Mouse (Mus musculus) layer of hippocampus, adult 9-10 months (tissue): ENCODE results near the gene Kif6.
A peak's percentile ranks its signal among the peaks of the same experiment; 100 is the strongest.

ENCODE experiments used
- DNase-seq: peaks from one replicate; pipeline ENCODE4 v3.0.0; 2022; ENCODE audit warnings: low spot score

Kif6 gene

DNA sequence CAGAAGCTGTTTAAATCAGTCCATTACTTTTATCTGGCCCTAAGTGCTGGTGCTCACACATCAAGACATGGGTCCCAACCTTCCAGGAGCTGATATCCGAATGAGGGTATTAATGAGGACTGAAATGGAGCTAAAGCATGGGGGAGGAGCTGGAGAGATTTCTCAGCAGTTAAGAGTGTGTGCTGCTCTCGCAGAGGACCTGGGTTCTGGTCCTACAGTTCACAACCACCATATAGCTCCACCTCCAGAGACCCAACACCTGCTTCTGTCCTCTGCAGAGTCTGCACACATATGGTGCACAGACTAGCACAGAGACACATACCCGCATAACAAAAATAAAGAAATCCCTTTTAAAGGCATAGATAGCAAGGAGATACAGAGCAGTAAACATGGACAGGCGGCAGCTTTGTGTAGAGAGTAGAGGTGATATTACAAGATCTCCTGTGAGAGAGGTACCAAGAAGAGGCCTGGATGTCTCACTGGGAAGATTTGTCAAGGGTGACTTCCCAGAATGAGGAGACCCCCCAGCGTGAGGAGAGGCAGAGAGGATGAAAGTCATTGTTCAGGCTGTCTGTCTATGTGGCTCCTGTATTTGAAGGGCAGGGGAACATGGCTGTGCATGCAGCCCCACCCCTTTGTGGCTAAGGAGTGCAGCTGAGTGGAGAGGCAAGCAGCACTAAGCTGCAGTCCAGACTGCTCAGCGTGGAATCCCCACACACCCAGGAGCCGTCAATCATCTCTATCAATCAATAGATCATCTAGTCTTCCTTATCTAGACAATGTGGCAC is 173.4 kb downstream of the Kif6 start:
- DNase-seq = no peak

DNA sequence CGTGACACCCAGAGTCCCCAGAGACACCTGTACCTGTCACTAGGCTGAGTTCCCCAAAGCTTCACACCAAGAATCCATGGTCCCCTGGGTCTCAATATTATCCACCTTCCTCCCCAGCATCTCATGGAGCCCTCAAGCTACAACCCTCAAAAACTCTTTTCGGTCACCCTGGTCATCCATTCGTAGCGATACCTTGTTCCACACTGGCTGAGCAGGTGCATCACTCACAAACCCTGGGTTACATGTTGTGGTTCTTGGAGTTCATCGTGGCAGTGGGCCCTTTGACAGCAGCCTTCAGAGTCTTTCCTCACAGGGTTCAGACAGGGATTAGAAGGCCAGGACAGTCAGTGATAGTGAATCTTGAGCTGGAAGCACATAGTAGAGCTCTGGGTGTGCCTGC is 176.6 kb downstream of the Kif6 start:
- no peak for DNase-seq

DNA sequence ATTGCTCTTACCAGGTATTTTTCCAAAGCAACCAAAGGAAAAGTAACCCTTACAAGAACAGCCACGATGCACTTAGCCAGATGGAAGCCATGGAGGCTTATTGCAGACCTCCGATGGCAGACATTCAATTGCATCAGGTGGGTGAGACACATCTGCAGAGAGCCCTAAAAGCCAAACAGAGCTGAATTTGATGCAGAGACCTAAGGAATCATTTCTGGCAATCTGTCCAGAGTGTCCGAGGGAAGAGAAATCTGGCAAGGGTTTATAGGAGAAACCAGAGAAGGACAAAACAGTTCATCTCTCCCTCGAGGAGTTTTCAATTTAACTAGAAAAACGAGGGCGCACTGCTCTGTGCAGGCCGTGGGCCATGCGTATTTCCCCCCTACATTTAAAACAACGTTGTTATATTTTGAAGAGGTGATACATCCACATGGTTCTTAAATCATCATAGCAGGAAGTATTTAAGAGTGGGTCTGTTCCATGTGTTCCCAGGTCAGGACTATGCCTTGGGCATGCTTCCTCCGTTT is 177.3 kb downstream of the Kif6 start:
- DNase-seq = no peak

DNA sequence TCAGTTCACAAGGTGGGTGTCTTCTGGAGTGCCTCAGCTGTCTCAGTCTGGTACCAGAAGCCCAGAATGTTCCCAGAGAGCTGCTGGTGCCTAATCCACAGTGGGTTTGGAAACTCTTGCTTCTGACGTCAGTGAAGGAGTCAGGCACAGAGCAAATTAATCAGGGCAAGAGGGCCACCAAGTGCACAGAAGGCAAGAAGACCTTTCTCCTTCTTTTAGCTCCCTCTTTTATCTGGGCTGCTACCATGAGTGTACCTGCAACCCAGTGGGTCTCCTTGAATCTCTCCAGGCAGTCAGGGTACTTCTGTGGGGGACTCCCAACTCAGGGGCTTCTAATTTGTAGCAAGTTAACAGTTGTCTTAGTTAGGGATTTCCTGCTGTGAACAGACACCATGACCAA is 178.0 kb downstream of the Kif6 start:
- DNase-seq = no peak

DNA sequence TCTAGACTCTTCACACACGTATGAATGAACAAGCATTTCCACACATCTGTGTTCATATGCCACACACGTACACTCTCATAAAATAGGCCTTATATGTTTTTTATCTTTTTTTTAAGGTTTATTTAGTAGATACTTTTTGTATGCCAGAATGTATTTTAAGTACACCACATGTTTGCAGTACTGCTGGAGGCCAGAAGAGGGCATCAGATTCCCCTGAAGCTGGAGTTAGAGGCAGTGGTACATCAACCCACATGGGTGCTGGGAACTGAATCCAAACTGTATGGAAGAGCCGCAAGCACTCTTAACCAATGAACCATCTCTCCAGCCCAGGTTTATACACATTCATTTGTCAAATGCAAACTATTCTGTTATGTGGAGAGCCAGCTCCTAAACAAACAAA is 179.0 kb downstream of the Kif6 start:
- no peak for DNase-seq

DNA sequence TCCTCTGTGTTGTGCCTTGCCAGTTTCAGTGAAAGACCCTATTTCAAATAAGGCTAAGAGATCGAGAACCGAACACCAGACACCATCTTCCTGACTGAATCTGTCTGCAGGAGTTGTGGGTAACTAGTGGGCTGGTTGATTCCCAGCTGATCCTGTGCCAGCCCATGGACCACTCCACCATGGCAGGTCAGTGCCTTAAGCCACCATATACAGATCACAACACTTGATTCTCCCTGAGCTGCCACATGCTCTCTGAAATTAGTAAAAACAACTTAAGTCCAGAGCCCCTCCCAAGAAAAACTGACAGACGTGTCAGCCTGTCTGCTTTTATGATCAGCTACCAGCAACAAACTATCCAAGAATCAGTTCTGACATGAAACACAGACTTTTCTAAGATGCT is 180.3 kb downstream of the Kif6 start:
- no peak for DNase-seq

DNA sequence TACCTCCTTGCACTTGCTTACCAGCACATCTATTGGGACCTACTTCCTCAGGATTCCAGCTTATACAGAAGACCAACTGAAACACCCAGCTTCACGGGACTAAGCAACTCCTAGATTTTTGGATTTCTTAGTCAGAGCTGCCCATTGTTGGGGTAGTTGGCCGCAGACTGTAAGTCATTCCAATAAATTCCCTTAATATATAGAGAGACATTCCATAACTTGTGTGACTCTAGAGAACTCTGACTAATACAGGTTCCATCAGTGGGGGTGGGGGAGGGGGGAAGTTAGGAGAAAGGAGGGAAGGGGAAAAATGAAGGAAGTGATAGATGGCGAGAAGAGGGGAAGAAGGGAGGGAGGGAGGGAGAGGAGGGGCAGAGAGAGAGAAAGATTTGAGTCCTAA is 181.2 kb downstream of the Kif6 start:
- no peak for DNase-seq

DNA sequence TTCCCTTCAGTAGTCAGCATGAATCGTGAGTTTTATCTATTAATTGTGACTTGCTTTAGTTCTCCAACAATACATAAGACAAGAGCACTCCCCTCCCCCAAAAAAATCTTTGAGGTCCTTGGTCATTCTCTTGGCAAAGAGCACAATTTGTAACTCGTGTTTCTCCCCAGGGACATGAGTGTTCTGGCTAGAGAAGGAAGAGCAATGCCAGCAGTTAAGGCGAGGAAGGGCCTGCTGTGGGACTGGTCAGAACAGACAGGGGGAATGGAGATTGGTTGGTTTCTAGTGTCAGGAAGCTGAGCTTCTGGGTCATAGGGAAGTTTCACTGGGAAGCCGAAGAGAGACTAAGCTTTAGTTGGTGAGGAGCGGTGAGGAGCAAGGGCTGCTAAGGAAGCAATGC is 184.2 kb downstream of the Kif6 start:
- DNase-seq = no peak

DNA sequence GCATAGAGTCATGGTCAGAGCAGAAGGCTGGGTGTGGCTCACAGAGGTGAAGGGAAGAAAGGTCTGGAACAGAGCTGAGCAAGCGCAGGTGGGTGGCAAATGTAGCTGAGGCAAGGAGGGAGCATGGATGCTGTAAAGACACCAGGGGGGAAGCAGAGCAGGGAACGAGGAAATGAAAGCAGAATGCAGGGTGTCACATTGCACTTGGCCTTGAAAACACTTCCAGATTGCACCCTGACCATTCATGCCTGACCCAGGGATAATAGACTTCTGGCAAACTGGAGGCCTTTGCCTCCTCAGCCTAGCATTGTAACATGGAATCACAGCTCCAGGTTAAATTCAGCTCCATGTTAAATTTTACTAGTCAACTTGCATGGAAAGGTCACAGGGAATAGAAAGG is 185.2 kb downstream of the Kif6 start:
- DNase-seq = no peak

DNA sequence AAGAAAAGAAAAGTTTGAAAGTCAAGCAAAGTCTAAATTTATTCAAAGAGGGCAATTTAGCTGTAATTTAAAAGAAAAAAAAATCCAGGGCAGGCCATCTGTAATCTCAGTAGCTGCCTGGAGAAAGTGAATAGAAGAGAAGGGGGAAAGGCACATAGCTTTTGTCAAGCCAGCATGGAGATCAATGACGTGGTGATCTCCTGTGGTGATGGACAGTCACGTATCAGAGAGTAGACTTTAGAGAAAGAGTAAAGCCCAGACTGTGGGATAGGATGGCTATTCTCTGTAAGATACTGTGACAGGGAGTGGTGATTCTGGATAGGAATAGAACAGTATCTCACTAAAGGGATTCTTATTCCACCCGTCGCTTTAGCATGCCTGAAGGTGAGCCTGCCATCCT is 192.5 kb downstream of the Kif6 start:
- no peak for DNase-seq

DNA sequence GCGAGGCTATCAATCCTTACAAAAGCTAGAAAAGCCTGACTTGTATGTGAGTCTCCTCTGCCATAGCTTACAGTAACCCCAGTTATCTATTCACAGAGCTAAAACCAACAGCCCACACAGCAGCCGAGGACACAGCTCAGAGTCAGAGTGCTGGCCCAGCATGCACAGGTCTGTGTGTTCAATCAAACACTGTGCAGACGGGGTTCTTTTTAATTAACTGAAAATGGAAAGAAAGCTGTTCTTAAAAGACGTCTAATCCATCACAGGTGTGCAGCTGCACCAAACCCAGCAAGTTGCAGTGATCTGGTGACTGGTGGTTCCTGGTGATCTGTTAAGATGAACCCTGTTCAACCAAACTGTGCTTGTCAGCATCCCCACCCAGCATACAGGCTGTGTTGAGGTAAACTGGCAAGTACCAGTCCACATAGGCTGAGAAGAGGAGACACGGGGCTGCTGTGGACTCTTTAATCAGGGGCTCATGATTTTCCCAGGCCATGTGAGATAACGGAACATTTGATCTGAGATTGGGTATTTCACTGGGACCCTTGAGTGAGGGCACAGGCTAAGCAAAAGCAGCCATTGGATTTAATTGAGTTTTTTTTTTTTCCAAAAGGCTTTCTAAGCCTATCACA is 193.9 kb downstream of the Kif6 start:
- DNase-seq = no peak

DNA sequence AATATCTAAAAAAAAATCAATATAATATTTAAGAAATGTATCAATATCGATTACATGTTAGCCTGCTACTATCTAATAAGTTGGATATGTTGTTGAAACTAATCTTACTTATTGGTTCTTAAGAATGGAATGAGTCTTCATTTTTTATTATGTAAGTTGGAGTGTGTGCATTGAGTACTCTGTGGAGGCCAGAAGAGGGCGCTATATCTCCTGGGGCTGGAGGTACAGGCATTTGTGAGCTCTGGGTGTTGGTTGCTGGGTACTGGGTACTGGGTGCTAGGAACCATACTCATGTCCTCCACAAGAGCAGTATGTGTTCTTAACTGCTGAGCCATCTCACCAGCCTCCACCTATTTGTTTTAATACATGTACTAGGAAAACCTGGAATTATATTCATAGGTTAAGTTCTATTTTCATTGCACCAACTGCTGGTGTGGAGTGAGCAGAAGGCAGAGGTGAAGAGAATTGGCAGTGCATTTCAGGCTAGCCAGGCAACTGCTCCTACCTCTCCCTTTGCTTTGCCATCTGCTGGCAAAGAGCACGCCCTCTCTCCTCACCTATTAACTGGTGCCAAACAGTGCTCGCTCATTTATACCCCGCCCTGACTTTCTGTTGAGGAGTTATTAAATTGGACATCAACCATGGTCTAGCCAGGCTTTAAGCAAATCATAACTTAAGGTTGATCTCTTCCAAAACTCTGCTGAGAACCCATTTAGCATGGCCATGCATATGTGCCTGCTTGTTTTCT is 199.1 kb downstream of the Kif6 start:
- no peak for DNase-seq

DNA sequence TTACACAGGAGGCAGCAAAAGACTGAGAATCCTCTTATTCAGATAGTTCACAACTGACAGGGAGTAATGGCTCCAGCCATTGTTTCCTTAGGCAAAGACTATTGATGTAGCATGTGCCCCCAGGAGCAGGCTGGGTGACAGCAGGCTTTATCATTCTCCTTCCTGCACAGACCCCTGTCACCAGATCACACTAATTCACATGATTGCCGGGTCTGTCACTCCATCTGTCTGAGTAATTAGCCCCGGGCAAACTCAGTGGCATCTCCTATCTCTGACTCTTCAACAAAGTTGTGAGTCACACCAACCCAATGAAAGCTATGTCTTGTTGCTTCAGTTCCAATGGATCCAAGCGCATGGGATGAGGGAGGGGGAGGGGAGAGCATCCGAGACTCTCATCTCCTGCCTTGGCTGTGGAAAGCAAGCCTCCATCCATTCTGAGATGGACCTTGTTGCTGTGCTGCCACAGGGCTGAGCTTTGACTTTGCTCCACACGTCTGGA is 201.2 kb downstream of the Kif6 start:
- no peak for DNase-seq

DNA sequence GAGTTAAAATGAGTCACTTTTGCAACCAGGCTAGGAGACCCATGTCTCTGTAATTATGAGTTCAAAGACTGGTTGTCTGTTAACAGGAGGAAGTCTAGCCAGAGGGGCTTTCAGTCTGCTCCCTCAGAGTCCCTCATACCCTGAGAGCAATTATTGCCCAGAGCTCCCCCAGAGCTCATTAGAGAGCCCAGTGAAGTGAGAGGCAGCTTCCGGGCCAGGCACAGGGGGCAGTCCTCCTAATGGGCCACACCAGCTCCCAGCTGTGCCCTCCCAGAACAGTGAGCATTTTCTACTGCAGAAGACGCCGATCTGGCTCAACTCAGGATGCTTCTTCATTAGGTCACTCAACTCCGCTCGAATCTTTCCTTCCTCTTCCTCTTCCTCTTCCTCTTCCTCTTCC is 201.8 kb downstream of the Kif6 start:
- DNase-seq = no peak

DNA sequence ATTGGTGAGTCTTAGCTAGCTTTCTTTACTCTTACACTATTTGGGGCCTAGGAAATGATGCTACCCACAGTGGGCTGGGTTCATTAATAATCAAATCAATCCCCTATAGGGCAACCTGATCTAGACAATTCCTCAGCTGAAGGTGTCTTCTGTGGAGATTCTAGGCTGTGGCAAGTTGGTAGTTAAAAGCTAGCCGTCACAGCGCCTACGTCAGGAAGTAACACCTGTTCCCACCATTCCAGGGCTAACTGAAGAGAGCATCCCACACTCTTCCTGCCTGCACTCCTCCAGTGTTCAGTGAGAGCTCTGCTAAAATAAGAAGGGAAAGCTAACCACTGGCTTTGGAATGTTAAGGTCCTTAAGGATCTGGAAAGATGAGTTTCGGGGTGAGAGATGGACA is 205.3 kb downstream of the Kif6 start:
- DNase-seq = no peak

DNA sequence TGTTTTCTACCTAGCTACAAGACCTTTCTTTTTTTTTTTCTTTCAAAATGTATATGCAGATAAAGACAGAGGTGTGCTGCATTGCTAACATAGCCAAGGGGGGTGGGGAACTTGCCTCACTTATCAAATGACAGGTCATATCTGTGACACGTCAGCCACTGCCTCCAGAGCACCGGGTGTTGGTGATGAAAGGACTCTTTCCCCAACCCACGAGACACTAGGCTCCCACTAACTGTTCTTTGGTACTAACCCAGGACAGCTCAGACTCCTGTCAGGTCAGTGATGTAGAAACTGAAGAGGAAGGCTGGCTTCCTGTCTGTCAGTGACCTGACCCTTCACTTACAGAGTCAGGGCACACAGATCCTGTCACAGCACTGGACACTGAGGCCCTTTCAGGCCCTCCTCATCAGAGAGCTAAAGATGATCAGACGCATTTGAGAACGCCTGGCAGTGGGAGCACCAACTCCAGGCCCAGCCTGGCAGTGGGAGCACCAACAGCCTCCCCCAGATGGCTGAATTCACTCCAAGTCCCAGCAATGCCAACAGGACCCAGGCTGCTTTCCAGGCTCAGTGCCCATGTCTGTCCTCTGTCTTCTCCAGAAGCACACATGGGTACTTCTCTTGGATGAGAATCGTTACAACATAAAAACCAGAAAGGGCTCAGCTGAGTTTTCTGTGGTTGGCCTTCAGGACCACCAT is 209.4 kb downstream of the Kif6 start:
- DNase-seq = peak; percentile 40

DNA sequence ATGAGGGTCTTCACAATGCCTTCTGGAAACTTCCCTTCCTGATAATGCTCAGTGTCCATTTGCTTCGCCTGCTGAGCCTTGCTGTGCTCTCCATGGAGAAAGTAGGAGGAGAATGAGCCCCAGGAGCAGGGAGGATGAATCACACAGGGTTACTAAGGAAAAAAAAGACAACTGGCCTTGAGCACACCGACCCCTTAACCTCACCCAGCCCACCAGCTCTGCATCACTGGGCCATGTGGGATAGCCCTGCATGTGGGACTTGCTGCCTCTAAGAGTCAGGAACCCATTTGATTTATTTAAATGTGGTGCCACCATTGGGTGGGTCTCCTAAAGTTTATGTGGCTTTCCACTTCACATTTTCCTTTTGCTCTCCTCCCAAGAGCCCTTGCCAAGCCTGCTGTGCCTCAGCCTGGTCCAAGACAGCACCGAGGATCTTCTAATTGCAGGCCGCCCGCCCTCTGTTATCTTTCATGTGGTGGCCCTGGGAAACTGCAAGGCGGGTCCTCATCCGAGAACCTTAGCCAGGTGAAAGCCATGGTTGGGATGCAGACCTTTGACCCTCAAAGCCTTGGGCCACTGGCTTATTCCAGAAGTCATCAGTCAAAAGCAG is 210.0 kb downstream of the Kif6 start:
- DNase-seq = no peak

DNA sequence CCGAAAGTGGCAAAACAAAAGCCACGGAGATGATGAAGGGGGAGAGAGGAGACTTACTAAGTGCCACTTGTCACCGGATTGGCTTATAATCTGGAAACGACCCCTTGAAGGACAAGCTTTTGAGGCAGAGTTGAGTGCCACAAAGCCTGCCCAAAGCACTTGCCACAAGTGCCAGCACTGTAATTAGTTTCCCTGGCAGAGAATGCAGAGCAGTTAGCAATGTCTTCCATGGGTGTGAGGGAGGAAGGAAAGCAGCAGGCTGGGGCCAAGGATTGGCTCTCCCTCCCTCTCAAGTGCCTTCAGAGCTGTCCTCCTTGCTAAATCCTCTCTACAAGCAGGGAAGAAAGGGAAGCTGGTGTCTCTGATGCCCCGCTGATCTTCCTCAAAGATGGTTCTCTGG is 210.9 kb downstream of the Kif6 start:
- no peak for DNase-seq

DNA sequence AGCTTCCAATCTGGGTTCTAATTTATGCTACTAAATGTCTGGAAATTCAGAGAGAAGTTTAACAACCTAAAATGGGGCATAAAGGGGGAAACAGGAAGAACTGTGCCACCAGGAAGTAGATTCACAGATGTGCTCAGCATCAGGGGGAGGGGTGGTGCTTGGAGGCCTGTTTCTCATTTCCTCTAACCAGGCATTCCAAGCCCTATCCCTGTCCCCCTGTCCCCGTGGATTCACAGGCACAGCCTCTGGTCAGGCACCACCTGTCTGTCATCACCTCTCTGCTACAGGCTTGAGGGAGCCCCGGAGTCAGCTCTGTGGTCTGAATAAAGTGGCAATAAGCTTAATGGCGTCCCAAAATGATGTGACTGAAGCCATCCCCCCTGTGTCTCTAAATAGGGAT is 216.8 kb downstream of the Kif6 start:
- DNase-seq = no peak

DNA sequence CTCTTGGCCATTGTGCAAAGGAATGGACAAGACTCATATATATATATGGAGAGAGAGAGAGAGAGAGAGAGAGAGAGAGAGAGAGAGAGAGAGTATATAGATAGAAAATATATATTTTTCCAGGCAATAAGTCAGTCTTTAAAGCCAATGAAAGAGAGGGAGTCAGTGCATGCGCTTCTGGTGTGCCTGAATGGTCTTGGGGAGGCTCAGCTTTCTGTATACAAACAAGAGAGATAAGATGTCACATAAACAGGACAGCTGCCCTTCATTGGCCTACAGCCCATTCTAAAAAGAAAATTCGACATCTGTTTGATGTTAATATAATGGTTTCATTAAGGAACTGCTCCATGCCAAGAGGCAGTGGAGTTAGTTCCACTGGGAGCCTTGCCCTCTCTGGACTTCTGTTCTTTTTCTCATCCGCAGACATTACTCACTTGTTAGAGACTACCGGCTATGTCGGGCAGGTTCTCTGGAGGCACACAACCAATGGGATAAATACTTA is 219.2 kb downstream of the Kif6 start:
- no peak for DNase-seq

DNA sequence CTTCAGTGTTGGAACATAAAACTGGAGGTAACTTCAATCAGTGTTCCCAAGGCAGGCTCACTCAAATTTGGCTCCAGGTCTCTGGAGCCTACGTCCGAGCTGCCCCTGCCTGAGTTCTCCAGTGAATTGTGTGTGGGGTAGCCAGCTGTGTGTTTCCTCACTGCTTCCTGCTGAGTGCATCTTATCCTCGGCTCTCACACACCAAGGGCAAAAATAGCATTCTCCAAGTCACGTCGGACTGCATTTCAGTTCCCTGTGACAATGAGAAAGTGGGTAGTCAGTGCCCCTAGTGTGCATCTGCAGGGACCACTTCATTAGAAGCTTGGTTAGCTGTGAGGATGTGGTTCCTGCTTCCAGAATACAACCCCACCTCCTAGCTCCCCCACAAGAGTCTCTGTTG is 222.5 kb downstream of the Kif6 start:
- DNase-seq = no peak

DNA sequence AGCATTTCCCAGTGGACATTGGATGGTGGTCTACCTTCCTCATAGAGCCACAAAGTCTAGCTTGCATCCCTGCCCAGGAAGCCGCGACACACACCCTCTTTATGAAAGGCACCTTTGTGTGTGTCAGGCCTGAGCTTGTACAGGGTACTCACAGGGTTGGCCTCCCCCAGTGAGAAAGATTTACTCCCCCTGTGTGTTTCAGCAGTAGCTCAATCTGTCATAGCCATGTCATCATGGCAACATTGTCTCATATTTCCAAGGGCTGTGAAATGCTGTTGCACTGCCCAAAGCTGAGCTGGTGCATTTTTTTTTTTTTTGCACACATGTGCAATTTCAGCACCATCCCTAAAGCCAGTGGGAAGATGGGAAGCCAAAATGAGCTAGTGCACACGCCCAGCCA is 224.3 kb downstream of the Kif6 start:
- no peak for DNase-seq
